Mouse (Mus musculus): ENCODE measurements around the gene Cox6a2. TPM values are rescaled to one million over a fixed set of nuclear protein-coding genes. Genes with fewer than 3 reads are reported as not detected.
"Not testable (repeated sequence)": the region's sequence is repeated elsewhere in the genome, so short reads cannot be mapped to it uniquely, and the experiment has no call there.

Cox6a2 gene
- total RNA-seq, 1 experiment from 2014 or later: not detected

DNA sequence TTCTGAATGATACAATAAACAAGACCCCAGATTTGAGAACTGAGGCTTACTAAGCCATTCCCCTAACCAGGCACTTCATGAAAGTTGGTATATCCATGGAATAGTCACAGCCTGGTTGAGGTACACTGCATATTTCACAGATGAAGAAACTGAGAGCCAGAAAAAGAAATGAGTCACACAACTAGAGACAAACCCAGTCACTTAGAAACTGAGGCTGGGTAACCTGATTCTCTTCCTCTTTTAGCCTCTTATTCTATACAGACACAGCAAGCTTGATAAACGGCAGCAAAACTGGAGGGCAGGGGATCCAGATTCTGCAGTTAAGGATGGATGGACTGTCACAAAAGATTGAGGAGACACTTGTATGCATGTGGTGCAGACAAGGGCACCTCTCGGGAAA, 28.6 kb upstream of the Cox6a2 start:
- no peak for DNase-seq

DNA sequence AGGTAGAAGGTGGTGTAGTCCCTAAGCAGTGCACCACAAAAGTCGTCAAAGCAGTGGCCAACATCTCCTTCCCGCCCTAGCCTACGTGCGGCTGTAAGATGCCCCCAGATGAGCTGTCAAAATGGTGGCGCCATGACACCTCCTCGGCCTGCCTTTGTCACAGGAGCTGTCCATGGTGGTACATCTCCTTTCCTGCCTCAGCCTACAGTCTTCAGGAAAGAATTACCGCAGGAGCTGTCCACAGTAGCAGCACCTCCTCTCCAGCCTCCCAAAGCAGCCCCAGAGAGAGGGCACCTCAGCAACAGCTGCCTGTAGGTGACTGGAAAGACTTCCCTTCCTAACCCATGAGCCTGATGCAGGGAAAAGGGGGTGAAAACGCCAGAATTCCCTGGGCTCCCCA, 25.6 kb upstream of the Cox6a2 start:
- peak; percentile 17 for DNase-seq

DNA sequence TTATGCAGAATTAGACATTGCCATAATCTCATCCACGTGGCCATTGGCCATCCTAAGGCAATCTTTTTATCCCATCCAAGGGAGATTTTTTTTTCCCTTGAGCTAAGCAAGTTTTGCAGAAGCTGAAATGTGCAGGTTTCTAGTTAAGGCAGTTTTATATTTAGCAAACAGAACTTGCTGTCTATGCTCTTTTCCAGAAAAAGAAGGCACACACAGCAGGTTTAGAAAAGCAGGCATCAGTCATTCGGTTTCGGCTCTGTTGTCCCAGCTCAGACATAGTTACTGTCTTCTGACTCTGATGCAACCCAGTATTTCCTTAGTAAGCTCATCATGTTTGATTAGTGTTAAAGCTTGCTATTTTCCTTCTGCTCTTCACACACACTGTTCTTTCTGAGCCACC, 14.7 kb upstream of the Cox6a2 start:
- DNase-seq: no peak

DNA sequence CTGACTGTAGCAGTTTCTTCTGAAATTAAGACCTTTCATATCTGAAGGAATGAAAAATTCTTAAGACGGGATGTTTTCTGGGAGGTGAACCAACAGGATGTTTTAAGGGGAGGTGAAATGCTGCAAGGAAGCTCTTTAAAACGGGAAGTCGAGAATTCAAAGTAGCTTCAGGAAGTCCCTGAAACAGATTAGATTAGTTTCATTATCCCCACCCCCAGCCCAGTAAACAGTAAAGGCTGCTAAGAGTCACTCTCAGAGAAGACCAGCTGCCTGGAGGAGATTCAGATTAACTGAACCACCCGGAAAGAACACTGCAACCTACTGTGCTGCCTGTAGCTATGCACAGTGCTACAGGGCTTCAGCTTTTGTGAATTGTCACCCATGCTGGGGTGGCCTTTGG, 13.8 kb upstream of the Cox6a2 start:
- DNase-seq: no peak

DNA sequence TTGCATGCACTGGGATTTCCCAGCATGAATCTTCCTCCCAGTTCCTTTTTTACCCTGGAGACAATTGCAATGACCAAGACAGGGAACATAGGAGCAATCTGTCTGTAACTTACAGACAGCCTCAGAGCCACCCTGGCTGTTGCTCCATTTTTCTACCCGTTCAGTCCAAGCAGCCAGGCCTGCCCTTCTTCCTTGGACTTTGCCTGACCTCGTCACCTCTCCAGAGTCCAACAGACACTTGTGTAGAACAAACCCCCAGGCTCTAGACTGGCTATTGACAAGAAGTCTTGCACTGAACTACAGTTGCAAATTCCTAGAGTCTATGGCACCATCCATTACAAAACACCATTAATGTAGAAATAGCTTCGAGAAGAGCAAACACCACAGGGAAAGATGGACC, 3.6 kb upstream of the Cox6a2 start:
- no peak for DNase-seq

DNA sequence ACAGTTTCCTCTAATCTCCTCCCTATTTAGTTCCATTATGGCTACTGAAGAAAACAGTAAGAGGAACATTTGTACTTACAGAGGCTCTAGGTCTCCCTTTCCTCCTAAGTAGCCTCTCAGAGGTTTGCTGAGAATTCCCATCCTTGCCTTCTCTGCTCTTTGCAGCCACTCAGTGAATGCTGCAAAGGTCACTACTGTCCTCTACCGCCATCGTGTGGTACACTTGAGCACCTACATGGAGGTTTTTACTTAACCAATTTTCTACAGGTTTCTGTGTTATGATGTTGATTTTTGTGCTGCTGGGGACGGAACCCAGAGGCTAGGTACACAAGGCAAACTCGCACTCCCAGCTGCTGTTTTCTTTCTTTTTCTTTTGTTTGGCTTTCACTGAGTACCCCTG, 2.0 kb upstream of the Cox6a2 start:
- DNase-seq: peak; percentile 80

DNA sequence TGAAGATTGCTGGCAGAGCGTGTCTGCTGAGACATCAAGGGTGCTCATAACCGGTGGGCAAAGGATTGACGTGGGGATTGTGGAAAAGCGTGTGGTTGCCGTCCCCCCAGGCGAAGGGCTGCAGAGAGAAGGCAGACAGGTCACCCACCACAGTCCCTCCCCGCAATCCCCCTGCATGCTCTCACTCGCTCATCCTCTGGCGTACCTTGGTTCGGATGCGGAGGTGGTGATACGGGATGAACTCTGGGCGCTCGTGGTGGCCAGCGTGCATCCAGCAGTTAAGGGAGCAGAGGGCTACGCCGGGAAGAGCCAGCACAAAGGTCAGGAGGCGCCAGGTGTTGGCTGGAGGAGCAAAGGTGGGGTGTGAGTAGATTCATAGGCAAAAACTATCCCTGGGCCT, 492 bp downstream of the Cox6a2 start:
- DNase-seq: no peak

DNA sequence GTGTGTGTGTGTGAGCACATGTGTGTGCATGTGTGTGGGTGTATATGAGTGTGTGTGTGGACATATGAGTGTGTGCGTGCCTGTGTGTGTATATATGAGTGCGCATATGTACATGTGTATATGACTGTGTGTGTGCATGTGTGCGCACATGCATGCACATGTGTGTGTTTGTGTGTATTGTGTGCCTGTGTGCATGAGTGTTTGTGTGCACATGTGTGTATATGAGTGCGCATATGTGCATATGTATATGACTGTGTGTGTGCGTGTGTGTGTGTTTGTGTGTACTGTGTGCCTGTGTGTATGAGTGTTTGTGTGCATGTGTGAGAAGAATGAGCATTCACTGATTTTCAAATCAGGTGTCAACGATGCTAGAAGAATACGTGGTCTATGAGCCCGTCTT, 2.0 kb downstream of the Cox6a2 start:
- no peak for DNase-seq

DNA sequence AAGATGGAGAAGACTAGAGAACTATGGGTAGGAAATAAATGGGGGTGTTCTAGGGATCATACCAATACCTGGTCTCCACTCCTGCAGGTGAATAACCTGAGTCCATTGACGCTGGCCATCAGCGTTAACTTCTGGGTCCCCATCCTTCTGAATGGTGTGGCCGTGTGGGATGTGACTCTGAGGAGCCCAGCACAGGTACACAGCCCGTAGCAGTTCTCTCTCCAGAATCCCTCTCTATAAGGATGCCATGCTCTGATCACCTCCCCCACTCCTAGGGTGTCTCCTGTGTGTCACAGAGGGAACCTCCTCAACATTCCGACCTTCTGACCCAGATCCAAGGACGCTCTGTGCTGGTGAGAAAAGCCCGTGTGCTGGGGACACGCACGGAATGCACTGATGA, 3.1 kb downstream of the Cox6a2 start:
- DNase-seq: no peak

DNA sequence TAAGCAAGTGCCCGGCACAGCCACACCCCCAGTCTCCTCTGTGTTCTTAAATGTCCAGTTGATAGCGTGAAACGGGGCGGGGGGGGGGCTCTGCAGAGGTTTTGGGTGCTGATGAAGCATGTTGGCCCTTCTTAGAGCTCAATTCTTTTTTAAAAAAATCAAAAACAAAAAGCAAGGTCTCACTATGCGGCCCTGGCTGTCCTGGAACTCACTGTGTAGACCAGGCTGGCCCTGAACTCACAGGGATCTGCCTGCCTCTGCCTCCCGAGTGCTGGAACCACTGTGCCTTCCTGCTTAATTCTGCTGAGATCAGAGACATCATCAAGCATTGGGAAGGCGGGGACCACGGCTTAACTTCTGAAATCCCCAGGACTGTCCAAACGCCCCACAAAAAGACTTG, 4.6 kb downstream of the Cox6a2 start:
- no peak for DNase-seq

DNA sequence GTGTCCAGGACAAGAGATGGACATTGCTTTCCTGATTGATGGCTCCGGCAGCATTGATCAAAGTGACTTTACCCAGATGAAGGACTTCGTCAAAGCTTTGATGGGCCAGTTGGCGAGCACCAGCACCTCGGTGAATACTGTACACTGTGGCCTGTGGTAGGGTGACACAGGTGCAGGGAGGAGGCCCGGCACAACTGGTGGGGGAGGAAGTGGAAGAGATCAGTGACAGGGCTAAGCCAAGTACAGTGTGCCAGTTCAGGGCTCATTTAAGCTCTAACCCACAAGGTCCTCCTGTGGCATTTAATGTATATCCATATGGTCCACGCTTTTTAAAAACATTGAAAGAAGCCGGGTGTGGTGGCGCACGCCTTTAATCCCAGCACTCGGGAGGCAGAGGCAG, 24.5 kb downstream of the Cox6a2 start:
- DNase-seq: no peak

DNA sequence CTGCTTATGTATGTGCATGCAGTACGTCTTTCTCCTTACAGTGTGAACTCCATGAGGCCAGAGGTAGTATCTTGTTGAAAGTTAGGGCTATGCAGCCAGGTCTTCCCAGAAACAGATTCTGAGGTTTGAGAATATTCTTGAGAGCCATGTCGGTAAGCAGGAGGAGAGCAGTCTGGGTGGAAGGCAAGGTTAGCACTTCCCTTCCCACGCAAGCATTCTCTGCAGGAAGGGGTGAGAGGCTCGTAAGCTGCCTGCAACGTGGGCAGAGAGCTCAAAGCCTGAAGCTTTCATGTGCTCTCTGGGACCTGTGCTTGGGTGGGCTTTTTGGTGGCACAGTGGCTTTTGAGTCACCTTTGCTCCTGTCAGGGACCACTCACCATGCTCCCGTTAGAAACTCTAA, 25.6 kb downstream of the Cox6a2 start:
- DNase-seq: no peak

DNA sequence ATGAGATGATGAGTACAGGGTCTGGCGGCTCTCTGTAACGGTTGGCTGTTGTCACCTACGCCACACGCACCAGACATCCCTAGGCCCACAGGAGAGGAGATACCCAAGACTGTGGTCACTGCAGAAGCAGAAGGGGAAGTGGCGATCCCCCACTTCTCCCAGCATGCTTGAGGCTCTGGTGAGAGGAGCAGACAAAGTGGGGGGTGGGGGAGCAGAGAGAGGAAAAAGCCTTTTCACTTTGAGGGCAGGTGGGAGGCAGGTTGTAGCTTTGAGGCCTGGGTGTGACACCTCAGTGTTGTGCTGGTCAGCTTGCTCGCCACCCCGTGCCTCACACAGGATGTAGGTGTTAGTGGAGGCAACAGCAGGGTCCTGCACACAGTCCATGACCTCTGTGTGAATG, 26.1 kb downstream of the Cox6a2 start:
- DNase-seq: no peak

DNA sequence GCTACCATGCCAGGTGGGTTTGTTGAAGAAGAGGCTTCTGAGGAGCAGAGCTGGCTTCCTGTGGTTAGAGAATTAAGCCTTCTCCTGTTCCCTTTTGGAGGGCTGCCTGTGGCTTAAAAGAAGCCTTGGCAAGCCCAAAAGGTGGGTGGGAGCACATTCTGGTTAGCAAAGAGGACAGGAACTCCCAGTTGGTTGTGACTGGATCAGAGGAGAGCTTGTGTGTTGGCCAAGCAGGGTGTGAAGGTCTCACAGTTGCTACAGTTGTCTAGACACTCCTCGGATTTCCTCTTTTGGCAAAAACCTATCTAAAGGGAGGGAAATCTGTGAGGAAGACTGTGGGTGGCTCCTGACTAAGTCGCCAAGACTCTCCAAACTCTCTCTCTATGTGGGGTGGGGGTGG, 27.8 kb downstream of the Cox6a2 start:
- DNase-seq: no peak

DNA sequence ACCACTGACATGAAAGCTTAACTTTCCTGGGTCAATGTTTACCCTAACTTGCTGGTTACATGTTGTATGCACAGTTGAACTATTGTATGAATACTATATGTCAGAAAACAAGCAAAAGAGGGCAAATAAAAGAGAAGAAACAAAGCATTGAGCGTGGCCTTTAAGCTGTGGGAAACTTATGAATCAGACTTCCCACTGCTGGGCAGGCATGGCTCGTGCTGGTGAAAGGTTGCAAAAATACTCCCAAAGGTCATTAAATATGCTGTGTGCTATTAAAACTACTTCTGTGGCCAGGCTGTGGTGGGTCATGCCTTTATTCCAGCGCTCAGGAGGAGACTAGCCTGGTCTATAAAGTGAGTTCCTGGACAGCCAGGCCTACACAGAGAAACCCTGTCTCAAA, 36.2 kb downstream of the Cox6a2 start:
- no peak for DNase-seq

DNA sequence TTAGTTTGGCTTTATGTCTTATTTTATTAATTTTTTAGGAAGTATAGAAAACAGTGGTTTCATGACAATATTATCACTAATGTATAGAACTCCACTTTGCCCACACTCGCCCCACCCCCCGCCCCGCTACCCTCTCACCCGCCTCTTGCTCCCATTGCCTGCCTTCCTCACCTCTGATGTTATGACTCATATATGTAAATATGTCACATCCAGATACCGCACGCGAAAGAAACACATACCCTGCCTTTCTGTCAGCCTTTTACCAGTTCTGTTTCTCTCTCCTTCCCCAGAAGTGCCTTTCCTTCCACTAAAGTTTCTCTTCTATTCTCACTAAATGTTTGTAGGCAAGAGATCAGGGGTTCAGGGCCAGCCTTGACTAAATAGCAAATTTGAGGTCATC, 39.8 kb downstream of the Cox6a2 start:
- no peak for DNase-seq

DNA sequence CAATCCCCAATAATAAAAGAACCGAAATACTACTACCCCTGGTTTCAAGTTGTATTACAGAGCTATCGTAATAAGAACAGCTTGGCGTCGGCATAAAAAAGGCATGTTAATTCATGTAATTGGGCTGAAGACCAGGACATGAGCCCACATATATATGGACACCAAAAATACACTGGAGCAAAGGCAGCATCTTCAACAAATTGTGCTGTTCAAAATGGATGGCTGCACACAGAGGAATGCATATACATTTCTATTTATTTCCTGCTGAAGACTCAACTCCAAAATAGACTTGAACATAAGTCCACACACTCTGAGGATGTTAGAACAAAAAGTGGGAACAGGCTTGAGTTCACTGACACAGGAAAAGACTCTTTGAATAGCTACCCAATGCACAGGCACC, 42.2 kb downstream of the Cox6a2 start:
- no peak for DNase-seq

DNA sequence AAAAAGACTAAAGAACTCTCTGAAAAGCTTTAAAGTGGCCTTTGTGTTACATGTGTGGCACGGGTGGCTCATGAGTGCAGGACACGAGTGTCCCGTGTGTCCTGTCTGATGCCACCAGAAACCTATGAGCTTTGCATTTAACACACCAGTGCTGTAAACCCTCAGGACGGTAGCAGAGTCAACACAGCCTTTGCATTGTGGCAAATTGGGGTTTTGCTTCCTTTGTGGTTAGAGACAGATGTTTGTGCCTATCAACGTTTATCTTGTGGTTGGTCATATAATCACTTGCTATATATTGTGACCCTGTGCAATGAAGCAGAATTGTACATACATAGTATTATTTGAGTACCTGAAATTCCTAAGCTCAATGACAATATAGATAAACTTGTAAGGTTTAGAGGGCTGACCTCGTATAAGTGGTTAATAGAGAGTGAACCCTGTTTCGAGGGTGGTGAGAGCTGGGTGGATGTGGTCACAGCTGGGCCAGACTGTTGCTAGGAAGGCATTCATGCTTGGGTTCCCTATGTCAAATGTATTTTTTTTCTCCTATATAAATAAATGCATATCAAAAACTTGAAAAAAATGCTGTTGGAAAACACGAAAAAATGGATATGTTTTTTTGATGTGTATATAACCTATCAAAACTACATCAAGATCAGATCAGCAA, 47.4 kb downstream of the Cox6a2 start:
- not testable (repeated sequence) for DNase-seq

Other genes starting within 250 kb of the Cox6a2 start
- 275 and 322 TPM in 2 replicates for gene Fus, start 238.9 kb downstream of the Cox6a2 start, total RNA-seq (2021)
- 3.4 and 10.1 TPM in 2 replicates for gene Pycard, start 212.5 kb downstream of the Cox6a2 start, total RNA-seq (2021)
- gene Trim72, start 202.4 kb downstream of the Cox6a2 start, total RNA-seq (2021): not detected in 2 replicates
- 4.2 and 6.4 TPM in 2 replicates for gene Itgam, start 143.7 kb downstream of the Cox6a2 start, total RNA-seq (2021)
- not detected in 2 replicates for gene Gm49368, start 143.7 kb downstream of the Cox6a2 start, total RNA-seq (2021)
- 0.41 and 2.1 TPM in 2 replicates for gene Itgax, start 76.8 kb downstream of the Cox6a2 start, total RNA-seq (2021)
- gene Itgad, start 52.0 kb downstream of the Cox6a2 start, total RNA-seq (2021): 0.45 and 0.93 TPM in 2 replicates
- 16.2 and 18.7 TPM in 2 replicates for gene Armc5, start 31.0 kb upstream of the Cox6a2 start, total RNA-seq (2021)
- 6.9 and 7.2 TPM in 2 replicates for gene 9130023H24Rik, start 31.6 kb upstream of the Cox6a2 start, total RNA-seq (2021)
- 30.0 and 32.3 TPM in 2 replicates for gene Tgfb1i1, start 40.4 kb upstream of the Cox6a2 start, total RNA-seq (2021)
- gene Slc5a2, start 59.3 kb upstream of the Cox6a2 start, total RNA-seq (2021): not detected in 2 replicates
- 25.9 and 26.3 TPM in 2 replicates for gene BC017158, start 91.8 kb upstream of the Cox6a2 start, total RNA-seq (2021)
- 14.4 and 22.4 TPM in 2 replicates for gene Rgs10, start 212.4 kb upstream of the Cox6a2 start, total RNA-seq (2021)

All from adrenal gland, postnatal 14 days (tissue).